Mouse (Mus musculus) neural tube, postnatal 0 days (tissue): ENCODE measurements around the gene Col11a2. TPM values are rescaled to one million over a fixed set of nuclear protein-coding genes. Genes with fewer than 3 reads are reported as not detected.

Experiments
- microRNA counts: library from miRNA; unstranded; fragments of <30 nt; microRNA quantifications from one replicate; lab custom pipeline; 2015
- microRNA-seq: library from miRNA; unstranded; fragments of <30 nt; microRNA quantifications from one replicate; pipeline ENCODE4, GENCODE M21; 2016
- polyA plus RNA-seq: library from polyadenylated mRNA; unstranded; fragments of >200 nt; fragmentation: Nextera tagmentation; extraction: Ambion mirVana; gene quantifications from 2 replicates; pipeline ENCODE4 v1.2.1, GENCODE M21; 2015

Gene Col11a2
- polyA plus RNA-seq = 9.1 and 12.1 TPM in 2 replicates

GRCm38 (mm10) chr17:34038878-34039561, at the start of gene Col11a2:
Gene Col11a2, plus strand, starts transcription at chr17:34039437.

GRCm38 (mm10) chr17:34000150-34000537, 39.1 kb upstream of the Col11a2 start, which contains the start of gene H2-K1:
Gene H2-K1, minus strand, starts transcription at chr17:34000347.

GRCm38 (mm10) chr17:34024317-34024821, 14.9 kb upstream of the Col11a2 start, which contains the start of gene Ring1:
Gene Ring1, minus strand, starts transcription at chr17:34024680.

GRCm38 (mm10) chr17:34027656-34028223, 11.5 kb upstream of the Col11a2 start, which contains the start of gene H2-Ke6:
Gene H2-Ke6, minus strand, starts transcription at chr17:34028060.

GRCm38 (mm10) chr17:34031465-34032173, 7.6 kb upstream of the Col11a2 start, which contains the start of the genes Slc39a7 and Rxrb:
Gene Slc39a7, minus strand, starts transcription at chr17:34031682.
Gene Rxrb, plus strand, starts transcription at chr17:34031812.

GRCm38 (mm10) chr17:34092197-34092875, 53.1 kb downstream of the Col11a2 start, which contains the start of gene H2-Oa:
Gene H2-Oa, plus strand, starts transcription at chr17:34092340.

MicroRNAs encoded within 50 kb of the gene (microRNA counts, 519-probe panel; counts per million panel counts)
- microRNA mmu-miR-219 (lab: Ali Mortazavi, UCI) = 4,862 counts per million, percentile 56 among the panel's probes with 10 or more counts

Small RNA genes within 50 kb of the gene (microRNA-seq; reads per million reads assigned to microRNA genes)
- gene Mir219a-1 (not detected), gene Mir219c (not detected)

Other genes starting within 250 kb of the Col11a2 start
- gene Kank3, start 228.9 kb upstream of the Col11a2 start, polyA plus RNA-seq = 38.1 and 42.0 TPM in 2 replicates
- gene Rps28, start 214.9 kb upstream of the Col11a2 start, polyA plus RNA-seq = 552 and 646 TPM in 2 replicates
- gene Ndufa7, start 214.9 kb upstream of the Col11a2 start, polyA plus RNA-seq = 595 and 638 TPM in 2 replicates
- gene Cd320, start 196.3 kb upstream of the Col11a2 start, polyA plus RNA-seq = 51.5 and 57.3 TPM in 2 replicates
- not detected in 2 replicates for gene Gm7029, start 165.6 kb upstream of the Col11a2 start, polyA plus RNA-seq
- 1.6 TPM in 2 replicates for gene Kifc1, start 148.8 kb upstream of the Col11a2 start, polyA plus RNA-seq
- gene Platr17, start 134.3 kb upstream of the Col11a2 start, polyA plus RNA-seq = 1.4 and 1.5 TPM in 2 replicates
- gene Daxx, start 130.0 kb upstream of the Col11a2 start, polyA plus RNA-seq = 40.7 and 43.3 TPM in 2 replicates
- gene Tapbp, start 123.5 kb upstream of the Col11a2 start, polyA plus RNA-seq = 47.9 and 55.8 TPM in 2 replicates
- gene Zbtb22, start 123.5 kb upstream of the Col11a2 start, polyA plus RNA-seq = 18.3 and 18.5 TPM in 2 replicates
- 40.2 and 49.4 TPM in 2 replicates for gene Rgl2, start 109.9 kb upstream of the Col11a2 start, polyA plus RNA-seq
- gene Pfdn6, start 99.1 kb upstream of the Col11a2 start, polyA plus RNA-seq = 181 TPM in 2 replicates
- 17.0 and 17.9 TPM in 2 replicates for gene Wdr46, start 98.8 kb upstream of the Col11a2 start, polyA plus RNA-seq
- gene B3galt4, start 87.9 kb upstream of the Col11a2 start, polyA plus RNA-seq = 13.6 and 15.4 TPM in 2 replicates
- gene Vps52, start 83.6 kb upstream of the Col11a2 start, polyA plus RNA-seq = 60.0 and 63.3 TPM in 2 replicates
- gene Rps18, start 83.4 kb upstream of the Col11a2 start, polyA plus RNA-seq = 872 and 906 TPM in 2 replicates
- gene H2-K1, start 39.1 kb upstream of the Col11a2 start, polyA plus RNA-seq = 23.9 and 24.3 TPM in 2 replicates
- 21.7 and 24.2 TPM in 2 replicates for gene Ring1, start 14.8 kb upstream of the Col11a2 start, polyA plus RNA-seq
- 72.0 and 82.6 TPM in 2 replicates for gene H2-Ke6, start 11.4 kb upstream of the Col11a2 start, polyA plus RNA-seq
- 143 and 149 TPM in 2 replicates for gene Slc39a7, start 7.8 kb upstream of the Col11a2 start, polyA plus RNA-seq
- gene Rxrb, start 7.6 kb upstream of the Col11a2 start, polyA plus RNA-seq = 50.1 and 52.1 TPM in 2 replicates
- gene H2-Oa, start 52.9 kb downstream of the Col11a2 start, polyA plus RNA-seq = 0.25 and 0.64 TPM in 2 replicates
- gene H2-DMa, start 80.1 kb downstream of the Col11a2 start, polyA plus RNA-seq = 26.1 and 27.0 TPM in 2 replicates
- 107 and 118 TPM in 2 replicates for gene Brd2, start 83.2 kb downstream of the Col11a2 start, polyA plus RNA-seq
- 0.66 and 0.96 TPM in 2 replicates for gene H2-DMb2, start 103.9 kb downstream of the Col11a2 start, polyA plus RNA-seq
- gene H2-DMb1, start 113.6 kb downstream of the Col11a2 start, polyA plus RNA-seq = 0.80 and 1.1 TPM in 2 replicates
- 8.0 and 8.7 TPM in 2 replicates for gene Tap1, start 148.1 kb downstream of the Col11a2 start, polyA plus RNA-seq
- gene Psmb9, start 148.3 kb downstream of the Col11a2 start, polyA plus RNA-seq = 3.5 and 3.7 TPM in 2 replicates
- 7.4 and 9.0 TPM in 2 replicates for gene Psmb8, start 158.3 kb downstream of the Col11a2 start, polyA plus RNA-seq
- 3.5 and 4.9 TPM in 2 replicates for gene Tap2, start 164.1 kb downstream of the Col11a2 start, polyA plus RNA-seq
- gene H2-Ob, start 199.5 kb downstream of the Col11a2 start, polyA plus RNA-seq = 0.14 and 0.19 TPM in 2 replicates
- 2.7 and 3.5 TPM in 2 replicates for gene H2-Ab1, start 218.3 kb downstream of the Col11a2 start, polyA plus RNA-seq
- 0.41 and 0.74 TPM in 2 replicates for gene H2-Aa, start 248.4 kb downstream of the Col11a2 start, polyA plus RNA-seq